Mouse (Mus musculus) brain, embryonic 18.5 days (tissue): ENCODE measurements around the gene Fermt3.
A peak's percentile ranks its signal among the peaks of the same experiment; 100 is the strongest.

Experiments
- DNase-seq: peaks from one replicate; pipeline ENCODE4 v3.0.0-alpha.2; 2012; ENCODE audit warnings: low read depth, low spot score

Fermt3 gene

DNA sequence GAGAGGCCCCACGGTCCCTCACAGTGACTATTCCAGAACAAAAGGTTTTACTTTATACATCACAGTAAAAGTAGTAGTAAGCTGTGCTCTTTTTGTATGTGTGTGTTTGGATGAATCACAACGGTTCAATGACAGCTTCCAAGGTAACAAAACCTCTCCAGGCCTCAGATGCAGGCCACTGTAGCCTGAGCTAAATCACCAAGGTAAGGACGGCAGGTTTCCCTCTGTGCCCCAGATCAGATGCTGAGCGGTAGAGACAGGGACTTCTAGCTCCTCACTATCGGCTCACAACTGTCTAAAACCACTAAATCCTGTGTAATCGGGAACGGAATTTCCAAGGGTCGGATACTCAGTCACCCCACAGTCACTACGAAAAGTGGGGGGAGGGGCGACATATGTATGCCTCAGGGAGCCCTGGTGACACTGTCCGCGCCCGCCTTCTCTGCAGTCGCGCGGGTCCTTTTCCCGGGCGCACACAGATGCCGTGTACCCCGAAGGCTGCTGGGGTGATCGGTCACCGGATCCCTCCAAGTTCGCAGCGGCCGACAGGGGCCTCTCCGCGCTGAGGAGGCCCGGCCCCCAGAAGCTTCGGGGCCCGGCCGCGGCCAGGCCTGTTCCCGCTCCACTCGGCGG, 19.9 kb upstream of the Fermt3 start:
- no peak for DNase-seq

DNA sequence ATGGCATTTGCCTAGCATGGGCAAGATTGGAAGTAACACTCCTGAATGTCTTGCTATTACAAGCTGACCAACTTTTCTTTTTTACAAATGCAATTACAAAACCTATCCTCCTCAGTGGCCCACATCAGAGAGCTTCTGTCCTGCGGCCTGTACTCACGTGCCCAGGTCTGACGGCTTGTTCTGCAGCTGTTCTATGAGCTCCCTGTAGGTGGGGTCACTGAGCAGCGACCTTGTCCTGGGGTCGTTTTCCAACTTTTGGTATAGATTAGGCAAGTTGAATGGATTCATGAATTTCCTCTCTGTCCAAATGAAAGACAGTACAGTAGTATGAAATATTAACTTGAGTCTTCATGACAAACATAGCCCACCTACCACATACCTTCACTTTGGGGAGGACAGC, 14.7 kb upstream of the Fermt3 start:
- DNase-seq: no peak

DNA sequence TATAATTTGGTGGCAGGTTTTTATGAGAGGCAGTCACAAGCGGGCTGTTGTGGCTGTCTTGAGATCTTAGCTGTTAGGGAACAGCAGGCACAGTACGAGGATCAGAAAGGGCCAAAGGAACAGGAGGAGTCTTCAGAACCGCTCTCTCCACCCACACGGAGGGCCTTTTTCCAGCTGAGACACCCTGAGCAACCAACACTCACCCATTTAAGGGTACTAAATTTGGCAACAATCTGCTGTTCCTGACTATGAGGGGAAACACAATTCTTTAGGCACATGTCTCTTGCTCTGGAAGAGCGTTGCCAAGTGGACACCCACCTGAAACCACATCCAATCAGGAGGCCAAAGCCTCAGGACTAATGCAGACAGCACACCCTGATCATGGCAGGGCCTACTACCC, 10.3 kb upstream of the Fermt3 start:
- no peak for DNase-seq

DNA sequence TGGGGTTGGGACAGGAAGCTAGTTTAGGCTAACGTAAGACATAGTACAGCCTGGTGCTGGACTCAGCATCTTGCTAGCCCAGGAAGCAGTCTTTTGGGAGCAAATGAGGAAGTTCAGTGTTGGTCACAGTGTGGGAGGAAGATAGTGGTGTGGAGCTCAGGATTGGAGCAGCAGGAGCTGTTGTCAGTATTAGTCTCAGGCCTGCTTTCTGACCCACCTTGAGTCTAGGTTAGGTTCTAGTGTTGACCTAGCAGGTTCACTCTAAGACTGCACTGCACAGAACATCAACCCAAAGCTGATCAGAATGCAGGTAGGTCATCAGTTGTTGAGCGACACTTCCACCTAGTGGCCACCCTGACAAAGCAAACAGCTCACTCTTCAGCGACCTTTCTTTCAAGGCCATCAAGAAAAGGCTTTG, 964 bp upstream of the Fermt3 start:
- DNase-seq: no peak

DNA sequence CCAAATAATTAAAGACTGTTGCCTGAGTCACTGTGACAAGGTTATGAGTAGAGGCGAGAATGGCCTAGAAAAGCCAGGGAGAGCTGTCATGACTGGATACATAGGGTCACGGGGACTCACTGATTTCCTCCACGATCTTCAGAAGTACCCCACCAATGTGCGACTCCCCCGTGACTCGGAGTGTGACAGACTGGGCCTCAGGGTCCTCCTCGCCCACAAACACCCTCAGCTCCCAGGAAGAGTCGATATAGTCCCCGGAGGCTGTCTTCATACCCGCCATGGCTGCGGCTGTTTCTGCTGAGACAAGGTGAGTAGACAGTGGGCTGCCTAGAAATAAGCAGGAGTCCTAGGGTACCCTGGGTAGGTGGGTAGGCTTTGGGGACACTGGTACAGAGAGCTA, 723 bp downstream of the Fermt3 start:
- no peak for DNase-seq

DNA sequence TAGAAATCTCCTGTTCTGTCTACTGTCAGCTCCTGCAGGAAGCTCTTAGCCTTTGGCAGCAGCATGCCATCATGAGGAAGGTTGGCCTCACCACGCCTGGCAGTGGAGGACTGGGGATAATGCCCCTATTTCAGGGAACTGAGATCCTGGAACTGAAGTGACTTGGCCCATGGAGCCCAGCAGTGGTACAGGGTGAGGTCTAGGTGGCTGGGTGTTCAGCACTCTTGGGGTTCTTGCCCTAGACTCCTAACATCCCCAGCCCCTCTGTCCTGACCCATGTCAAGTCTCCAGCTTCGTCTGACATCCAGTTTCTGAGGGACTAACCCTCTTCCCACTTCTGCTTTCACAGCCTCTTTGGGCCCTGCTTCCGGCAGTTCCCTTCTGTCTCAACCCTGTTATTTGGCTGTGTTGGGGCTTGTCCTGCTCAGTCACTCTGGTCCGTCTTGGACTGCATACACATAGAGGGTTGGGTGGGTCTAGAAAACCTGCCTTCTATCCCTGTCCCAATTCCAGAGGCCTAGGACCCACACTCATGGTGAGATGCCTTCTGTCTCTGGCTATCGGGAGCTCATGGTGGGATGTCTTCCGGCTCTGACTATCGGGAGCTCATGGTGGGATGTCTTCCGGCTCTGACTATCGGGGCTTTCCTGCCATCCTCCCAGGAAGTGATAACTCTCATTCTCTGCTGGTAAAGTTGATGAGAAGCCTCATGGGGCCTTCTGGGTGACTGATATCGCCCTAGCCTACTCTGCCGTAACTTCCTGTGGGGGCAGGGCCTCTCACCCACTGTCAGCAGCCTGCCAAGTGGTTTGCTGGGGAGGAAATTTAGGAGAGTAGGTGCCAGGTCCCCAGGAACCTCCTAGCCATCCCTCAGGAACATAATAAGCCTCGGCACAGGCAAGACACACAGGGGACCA, 1.5 kb downstream of the Fermt3 start:
- DNase-seq: no peak

DNA sequence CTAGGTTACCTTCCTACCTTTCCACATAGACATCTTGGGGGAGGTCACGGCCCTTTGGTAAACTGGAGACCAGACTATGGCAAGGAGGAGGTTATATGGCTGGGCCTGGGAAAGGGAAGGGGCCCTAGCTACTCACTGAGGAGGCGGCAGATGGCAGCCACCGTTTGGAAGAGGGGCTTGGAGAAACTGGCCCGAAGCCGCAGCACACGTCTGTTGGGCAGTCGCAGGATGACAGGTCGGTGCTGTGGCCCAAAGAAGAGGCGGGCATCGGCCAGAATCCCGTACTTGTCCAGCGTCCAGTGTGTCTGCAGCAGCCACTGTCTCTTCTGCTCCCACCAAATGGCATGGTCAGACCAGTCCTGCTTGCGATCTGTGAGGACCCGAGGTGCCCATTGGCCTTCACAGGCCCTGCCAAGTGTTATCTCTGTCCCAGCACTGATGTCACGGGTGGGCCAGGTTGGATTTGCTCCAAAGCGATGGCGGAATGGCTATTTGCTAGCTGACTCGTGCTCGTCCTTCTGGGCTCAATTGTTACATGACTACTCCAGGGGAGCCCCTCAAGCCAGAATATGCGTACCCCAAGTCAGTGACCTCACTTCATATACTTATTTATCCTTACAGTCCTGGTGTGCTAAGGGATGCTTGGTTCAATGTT, 4.7 kb downstream of the Fermt3 start:
- no peak for DNase-seq

DNA sequence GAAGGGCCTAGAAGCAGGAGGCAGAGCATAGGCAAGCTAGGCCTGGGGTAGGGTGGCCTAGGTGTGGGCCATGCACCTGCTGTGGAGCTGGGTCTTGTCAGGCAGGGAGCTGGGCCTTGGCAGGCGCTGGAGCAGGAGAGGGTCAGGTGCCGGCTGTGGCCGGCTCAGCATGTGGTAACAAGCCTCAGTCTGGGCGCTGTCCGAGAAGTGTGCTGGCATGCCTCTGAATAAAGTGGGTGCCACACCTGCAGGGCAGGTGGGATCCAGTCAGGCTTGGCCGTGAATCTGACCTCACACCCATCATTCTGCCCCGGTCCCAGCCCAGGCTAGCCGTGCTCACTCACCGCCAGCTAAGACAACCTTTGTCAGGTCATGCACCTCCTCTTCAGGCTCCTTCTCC, 5.3 kb downstream of the Fermt3 start:
- no peak for DNase-seq

DNA sequence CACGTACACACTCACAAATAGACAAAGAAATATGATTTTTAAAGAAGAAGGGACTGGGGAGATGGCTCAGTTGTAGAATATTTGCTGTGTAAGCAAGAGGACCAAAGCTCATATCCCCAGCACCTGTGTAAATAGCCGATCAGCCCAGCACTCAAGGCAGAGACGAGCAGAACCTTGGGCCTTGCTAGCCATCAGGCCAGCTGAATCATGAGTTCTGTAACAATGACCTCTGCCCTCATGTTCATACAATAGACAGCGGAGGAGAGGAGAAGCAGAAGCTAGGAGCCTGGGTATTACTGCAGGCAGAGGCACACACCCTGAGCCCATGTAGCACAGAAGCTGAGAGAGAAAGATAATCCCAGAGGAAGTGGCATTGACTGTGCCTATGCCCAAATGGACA, 6.8 kb downstream of the Fermt3 start:
- DNase-seq: no peak

DNA sequence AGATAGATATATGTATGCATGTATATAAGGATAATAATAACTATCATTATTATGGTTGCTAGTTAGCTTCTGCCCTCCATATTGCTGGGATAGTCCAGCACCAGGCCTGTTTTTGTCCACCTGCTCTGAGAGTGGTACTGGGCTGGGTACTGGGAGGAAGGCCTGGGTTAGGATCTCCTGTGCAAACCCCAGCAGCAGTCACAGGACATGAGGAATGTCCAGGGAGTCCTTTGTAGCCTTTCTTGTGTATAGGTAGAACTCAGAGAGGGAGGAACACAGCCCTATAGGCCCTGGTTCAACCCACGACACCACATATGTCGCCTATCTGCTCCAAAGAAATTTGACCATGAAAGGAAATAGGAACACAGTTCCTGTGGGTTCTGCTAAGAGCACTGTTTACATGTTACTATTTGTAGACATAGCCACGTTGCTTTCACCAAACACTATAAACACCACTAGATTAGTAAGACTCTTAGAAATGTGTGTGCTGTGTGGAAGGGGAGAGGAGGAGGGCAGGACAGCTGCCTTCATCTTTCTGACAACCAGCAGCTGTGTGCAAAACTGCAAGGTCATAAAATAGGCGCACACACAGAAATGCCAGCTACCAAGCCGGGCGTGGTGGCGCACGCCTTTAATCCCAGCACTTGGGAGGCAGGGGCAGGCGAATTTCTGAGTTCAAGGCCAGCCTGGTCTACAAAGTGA, 12.2 kb downstream of the Fermt3 start:
- no peak for DNase-seq

DNA sequence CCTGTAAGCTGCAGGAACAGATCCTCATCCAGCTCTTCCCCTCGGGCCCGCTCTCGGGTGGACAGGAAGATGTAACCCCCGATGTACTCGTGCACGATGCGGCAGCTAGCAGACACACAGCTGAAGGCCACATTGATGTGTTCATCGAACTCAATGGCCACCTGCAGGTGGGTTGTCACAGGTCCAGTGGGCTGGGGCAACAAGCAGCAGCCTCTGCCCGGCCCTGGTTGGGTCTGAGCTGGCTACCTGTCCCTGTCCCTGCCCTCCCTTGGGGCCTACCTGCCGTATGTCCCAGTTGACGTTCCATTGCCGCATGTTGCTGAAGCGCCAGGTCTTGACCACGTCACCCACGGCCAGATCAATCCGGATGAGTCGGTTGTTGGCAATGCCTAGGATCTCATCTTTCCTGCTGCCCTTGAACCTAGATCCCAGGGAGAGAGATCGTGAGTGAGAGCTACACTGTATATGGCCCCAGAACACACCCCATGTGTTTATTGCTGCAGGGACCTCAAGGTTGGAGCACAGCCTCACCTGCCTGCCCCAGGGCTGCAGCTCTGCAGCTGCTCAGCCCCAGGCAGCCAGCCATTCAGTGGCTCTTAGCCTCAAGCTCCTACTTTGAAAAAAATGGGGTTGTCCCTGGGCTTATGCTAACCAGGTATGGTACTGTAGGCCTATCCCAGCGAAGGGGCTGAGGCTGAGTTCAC, 19.8 kb downstream of the Fermt3 start:
- no peak for DNase-seq

DNA sequence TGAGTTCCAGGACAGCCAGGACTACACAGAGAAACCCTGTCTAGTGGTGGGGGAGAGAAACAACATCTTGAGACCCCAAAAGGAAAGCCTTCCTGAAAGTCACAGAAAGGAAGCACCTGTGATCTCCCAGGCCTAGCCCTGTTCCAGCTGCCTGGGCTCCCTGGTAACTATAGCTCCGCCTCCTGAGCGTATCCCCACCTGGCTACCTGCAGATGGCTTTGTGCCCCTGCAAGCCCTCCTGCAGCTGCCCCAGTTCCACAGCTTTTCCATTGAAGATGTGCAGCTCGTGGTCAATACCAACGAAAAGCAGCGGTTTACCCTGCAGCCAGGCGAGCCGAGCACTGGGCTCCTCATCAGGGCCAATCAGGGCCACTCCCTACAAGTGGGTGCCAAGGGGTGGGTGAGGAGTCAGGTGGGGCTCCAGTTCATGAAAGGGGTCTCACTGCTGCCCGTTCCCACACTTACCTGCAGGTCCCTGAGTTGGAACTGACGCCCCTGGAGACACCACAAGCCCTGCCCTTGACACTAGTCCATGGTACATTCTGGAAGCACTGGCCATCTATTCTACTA, 21.5 kb downstream of the Fermt3 start:
- no peak for DNase-seq

DNA sequence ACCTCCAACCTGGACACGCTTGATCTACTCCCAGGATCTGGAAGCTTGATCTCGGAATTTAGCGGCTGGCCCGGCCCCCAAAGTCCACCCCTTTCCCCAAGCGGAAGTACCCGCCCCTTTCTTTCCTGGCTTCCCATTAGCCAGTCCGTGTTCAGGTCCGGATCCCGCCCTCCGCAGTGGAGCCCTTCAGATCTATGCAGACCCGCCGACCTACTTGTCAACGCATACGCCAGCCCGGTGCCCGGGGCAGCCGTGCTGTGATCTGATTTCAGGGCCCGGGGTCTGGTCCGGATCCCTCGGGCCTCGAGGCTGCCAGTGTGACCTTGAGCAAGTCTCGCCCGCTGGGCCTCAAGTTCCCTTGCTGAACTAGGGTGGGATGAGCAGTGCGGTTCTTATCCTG, 23.3 kb downstream of the Fermt3 start, which contains the start of the genes Nudt22 and Trpt1:
Gene Nudt22, minus strand, starts transcription at position 112 of the 400 bp plus-strand sequence.
Gene Trpt1, plus strand, starts transcription at position 126 of the 400 bp plus-strand sequence.
- no peak for DNase-seq

DNA sequence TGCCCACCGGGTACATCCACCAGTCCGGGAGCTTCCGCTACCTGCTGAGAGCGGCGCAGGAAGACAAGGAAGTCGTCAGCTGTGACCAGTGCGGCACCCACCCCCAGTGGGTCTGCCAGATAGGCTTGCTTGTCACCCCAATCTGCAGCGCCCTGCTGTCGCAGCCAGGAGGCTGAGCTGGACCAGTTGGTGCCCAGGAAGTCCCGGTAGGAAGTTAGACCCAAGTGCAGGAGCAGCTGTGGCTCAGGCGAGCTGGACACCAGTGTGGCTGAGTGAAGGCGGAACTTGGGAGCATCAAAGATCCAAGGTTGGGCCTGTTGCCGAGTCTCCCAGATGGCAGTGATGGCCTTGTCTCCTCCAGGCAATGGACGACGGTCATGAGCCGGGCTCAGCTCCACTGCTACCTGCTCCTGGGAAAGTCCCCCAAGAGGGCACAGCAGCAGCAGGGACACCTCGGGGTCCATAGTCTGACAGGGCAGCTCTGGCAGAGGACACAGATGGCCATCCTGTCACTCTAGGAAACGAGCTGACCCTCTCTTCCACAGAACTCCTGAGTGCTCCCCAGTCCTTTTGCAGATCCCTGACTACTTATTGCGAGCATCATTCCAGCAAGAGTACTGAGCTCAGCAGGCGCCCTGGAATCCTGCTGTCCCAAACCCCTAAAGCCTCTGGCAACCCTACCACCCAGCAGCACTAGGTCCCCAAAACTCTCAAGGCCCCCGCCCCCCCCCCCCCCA, 23.8 kb downstream of the Fermt3 start:
- no peak for DNase-seq

DNA sequence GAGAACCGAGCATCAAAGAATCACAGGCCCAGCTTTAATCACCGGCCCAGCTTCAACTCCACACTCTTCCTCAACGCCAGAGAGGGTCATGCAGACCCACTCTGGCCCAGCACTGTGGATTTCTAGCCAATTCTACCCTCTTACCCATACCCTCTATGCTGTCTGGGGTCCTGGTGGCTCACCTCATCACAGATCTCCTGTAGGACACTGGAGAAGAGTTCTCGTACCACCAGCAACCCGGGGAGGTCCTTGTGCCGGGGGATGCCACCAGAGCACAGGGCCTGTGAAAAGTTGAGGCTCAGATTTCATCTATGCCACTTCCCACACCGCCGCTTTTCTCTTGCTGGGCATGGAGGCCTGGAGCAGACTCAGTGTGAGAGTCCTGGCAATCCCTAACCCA, 24.8 kb downstream of the Fermt3 start:
- DNase-seq: no peak

DNA sequence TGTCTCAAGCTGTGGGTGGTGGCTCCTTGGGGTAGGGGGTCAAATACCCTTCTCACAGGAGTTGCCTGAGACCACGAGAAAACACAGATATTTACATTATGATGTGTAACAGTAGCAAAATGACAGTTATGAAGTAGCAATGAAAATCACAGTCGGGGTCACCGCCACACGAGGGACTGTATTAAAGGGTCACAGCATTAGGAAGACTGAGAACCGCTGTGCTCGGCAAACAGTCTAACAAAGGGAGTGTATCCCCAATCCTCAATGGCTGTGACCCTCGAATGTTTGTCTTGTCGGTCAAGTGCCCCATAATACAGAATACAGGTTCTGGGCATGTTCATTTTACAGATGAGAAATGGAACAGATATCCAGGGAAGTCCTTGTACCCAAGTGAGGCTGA, 25.3 kb downstream of the Fermt3 start:
- no peak for DNase-seq

DNA sequence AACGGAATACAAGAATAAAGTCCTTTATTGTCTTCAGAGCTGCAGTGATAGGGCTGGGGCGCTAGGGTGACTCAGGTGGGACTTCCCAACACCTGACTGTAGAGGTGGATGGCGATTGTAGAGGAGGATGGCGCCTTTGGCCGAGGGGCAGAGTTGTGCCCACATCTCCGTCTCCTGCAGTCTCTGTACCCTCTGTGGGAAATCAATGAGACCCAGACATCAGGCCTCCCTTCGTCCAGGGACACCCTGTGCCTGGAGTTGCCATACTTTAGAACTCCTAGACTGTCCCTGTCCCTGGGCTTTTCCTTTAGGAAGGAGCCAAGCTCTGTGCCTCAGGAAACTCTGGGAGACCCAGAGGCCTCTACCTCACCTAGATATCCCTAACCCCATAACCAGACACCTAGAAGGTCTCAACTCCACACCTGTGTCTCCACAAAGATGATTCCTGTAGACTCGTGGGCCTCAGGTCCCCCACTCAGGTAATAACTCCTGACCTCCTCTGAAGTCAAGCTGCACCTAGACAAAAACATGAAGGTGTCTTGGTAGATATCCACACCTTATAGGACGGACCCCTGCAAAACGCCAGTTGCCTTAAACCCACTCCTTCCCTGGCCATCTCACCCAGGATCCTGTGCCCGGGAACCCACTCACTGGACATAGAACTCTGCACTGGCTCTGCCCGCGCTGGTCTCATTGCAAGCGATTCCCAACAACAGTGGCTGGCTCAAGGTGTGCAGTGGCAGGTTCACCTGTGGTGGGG, 26.1 kb downstream of the Fermt3 start:
- no peak for DNase-seq

DNA sequence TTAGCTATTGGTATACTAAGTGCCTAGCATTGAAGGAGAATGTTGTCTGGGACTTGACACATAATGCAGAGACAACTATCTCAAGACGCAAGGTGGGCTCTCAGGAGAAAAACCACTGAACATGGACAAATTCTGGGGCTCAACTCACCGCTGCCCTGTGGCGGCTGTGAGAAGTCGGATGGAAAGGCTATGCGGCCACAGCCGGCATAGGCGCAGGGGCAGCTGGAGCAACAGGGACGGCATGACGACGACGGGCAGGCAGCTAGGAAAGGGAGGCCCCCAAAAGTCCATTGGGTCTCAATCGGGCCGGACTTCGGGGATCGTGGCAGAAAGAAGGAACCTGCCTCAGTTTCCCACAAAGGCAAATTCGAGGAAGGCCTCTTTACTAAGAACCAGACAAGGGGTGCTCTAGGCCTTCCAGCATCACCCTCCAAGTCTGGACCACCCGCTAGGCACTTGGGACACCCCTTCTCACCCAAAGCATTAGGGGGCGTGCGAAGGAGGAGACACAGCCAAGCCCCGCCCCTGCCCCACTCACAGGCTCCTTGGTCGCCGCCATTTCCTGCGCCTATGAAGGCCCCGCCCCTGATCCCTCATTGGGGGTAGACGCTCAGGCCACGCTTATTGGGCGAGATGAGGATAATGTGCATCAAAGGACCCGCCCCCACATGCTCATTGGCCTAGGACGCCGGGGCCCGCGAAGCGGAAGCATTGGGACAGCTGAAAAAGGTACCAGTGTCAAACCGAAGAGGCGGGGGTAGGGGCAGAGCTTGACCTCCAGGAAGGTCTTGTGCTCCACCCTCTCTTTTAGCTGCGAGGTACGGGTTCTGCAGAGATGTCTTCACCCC, 27.0 kb downstream of the Fermt3 start, which contains the start of gene Dnajc4:
Gene Dnajc4, minus strand, starts transcription at position 562 of the 848 bp plus-strand sequence.
- DNase-seq: peak; percentile 90
